Mouse (Mus musculus): ENCODE results near the gene Exo1.

GRCm38 (mm10) chr1:175855515-175855914 lies 24.9 kb upstream of the Exo1 start:
- TF ChIP-seq CTCF (IDR thresholded peaks at IDR 0.05; ENCODE audit: low read depth) (no peak), EP300 (optimal IDR thresholded peaks at IDR 0.05) (no peak)

Measured in stomach, postnatal 0 days (tissue).